ENCODE assay signal across 15 mouse cellular contexts in the genomic region with DNA sequence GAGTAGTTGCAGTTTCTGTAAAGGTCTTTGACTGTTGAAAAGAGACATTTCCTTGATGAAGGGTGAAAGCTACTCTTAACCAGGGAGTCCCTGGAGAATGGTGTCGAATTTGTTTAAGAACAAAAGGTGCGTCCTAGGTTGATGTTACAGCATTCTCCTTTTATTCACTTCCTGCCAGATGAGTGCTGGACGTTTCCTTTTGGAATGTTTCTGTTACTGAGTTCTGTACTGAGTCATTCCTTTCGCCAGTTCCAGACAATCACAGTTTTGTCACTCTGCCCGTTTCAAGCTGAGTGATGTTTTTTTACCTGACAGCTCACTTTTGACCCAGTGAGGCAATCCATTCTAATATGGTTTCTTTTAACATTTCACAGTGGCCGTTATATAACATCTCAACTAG.
A peak's percentile ranks its signal among the peaks of the same experiment; 100 is the strongest.
DNase-seq lines count a peak whose midpoint lies in the region; ATAC-seq and TF ChIP-seq lines count a peak whose summit lies in the region.
"Had no signal": no experiment of that assay in that cellular context is flagged by ENCODE, and none has a peak within 500 bp of the region (broad histone marks: within the 10 kb centered on the region; RNA-seq: fewer than 3 reads in every experiment).

No protein-coding gene starts in this region.

- 40% methylated on average over 6 of the region's 6 CpGs for WGBS in kidney, embryonic 16.5 days

- DNase-seq in adrenal gland, postnatal 14 days = peak; percentile 51
- no peak for DNase-seq in adrenal gland, adult 18-20 months (ENCODE audit: low spot score in 2 of 2)
- DNase-seq in kidney, adult 9 months = peak; percentile 26
- DNase-seq in right cerebral cortex, postnatal 14 days = no peak
- DNase-seq: cerebellum, postnatal 14 days; left cerebral cortex, postnatal 4 days; right cerebral cortex, adult 18-20 months; thymus, postnatal 36 days had no signal

- H3K4me3 ChIP-seq in kidney, embryonic 16.5 days (ENCODE audit: low read length) = no peak overlapping the region
- H3K4me3 ChIP-seq in ES-Bruce4 (ENCODE audit: low read depth, low read length) = no peak overlapping the region
- no peak overlapping the region for H3K4me3 ChIP-seq in cortical plate, adult 2 months (ENCODE audit: insufficient read depth, low read length)
- H3K4me3 ChIP-seq: hindbrain, embryonic 10.5 days had no signal

- peaks cover 3% of the 10 kb centered on the region; the same call in 1 of the 2 replicates for H3K36me3 ChIP-seq in kidney, embryonic 16.5 days (ENCODE audit: insufficient read depth, low read length)
- H3K36me3 ChIP-seq in ES-Bruce4 (ENCODE audit: control insufficient read depth, insufficient read depth, low read length, poor library complexity, severe bottlenecking) = peaks cover 3% of the 10 kb centered on the region; the same call in 1 of the 2 replicates

- H3K4me1 ChIP-seq in kidney, embryonic 16.5 days (ENCODE audit: insufficient read depth, low read length) = no peaks in the 10 kb centered on the region
- peaks cover 3% of the 10 kb centered on the region for H3K4me1 ChIP-seq in ES-Bruce4 (ENCODE audit: control insufficient read depth, insufficient read depth, low read length)
- peaks cover 2% of the 10 kb centered on the region; the same call in 1 of the 2 replicates for H3K4me1 ChIP-seq in cortical plate, adult 2 months (ENCODE audit: control insufficient read depth, insufficient read depth, low read length)

- no peak overlapping the region for H3K27ac ChIP-seq in kidney, embryonic 16.5 days (ENCODE audit: low read length)
- peak overlapping the region; percentile 86 for H3K27ac ChIP-seq in ES-Bruce4 (ENCODE audit: insufficient read depth, low read length)
- peak overlapping the region; percentile 65 for H3K27ac ChIP-seq in cortical plate, adult 2 months (ENCODE audit: insufficient read depth, low read length)
- H3K27ac ChIP-seq: hindbrain, embryonic 10.5 days had no signal

- ATAC-seq in kidney, embryonic 16.5 days (ENCODE audit: low FRiP score, low TSS enrichment) = no peak
- ATAC-seq in megakaryocyte progenitor cell, adult 5-6 weeks (replicated peaks; ENCODE audit: poor library complexity) = no peak
- ATAC-seq: intestine, embryonic 16.5 days; midbrain, embryonic 16.5 days had no signal

- H3K9me3 ChIP-seq in kidney, embryonic 16.5 days (ENCODE audit: low read length) = no peaks in the 10 kb centered on the region
- H3K9me3 ChIP-seq in ES-Bruce4 (replicated peaks; ENCODE audit: control insufficient read depth, insufficient read depth, low read length, poor library complexity, severe bottlenecking) = no peaks in the 10 kb centered on the region
- H3K9me3 ChIP-seq: hindbrain, embryonic 10.5 days had no signal

- no peak overlapping the region for H3K9ac ChIP-seq in kidney, embryonic 16.5 days (replicated peaks; ENCODE audit: low read length)
- H3K9ac ChIP-seq in ES-Bruce4 (ENCODE audit: low read depth, poor library complexity, severe bottlenecking) = no peak overlapping the region

- TF ChIP-seq EP300 in ES-Bruce4 (IDR thresholded peaks at IDR 0.05; ENCODE audit: insufficient read depth, low read depth, low read length) = no peak

- H3K4me2 ChIP-seq in kidney, embryonic 16.5 days (replicated peaks; ENCODE audit: low read depth, low read length) = no peak overlapping the region

- no peak for TF ChIP-seq POLR2A in ES-Bruce4 (IDR thresholded peaks at IDR 0.05; ENCODE audit: insufficient read depth, low read length)
- TF ChIP-seq POLR2A in cortical plate, adult 2 months (IDR thresholded peaks at IDR 0.05; ENCODE audit: extremely low read depth, insufficient read depth, low read length) = no peak

- no peaks in the 10 kb centered on the region for H3K27me3 ChIP-seq in kidney, embryonic 16.5 days (ENCODE audit: insufficient read depth, low read length)
- H3K27me3 ChIP-seq in ES-Bruce4 (ENCODE audit: control insufficient read depth, insufficient read depth, low read length, poor library complexity, severe bottlenecking) = no peaks in the 10 kb centered on the region

- TF ChIP-seq CTCF in ES-Bruce4 (IDR thresholded peaks at IDR 0.05; ENCODE audit: low read depth, low read length) = no peak
- no peak for TF ChIP-seq CTCF in cortical plate, adult 2 months (IDR thresholded peaks at IDR 0.05; ENCODE audit: extremely low read depth, insufficient read depth, low read length)

Comparison
In these comparisons a context has a peak if more than half of its experiments do, and no peak if none do; other contexts are left out.
1. DNase-seq: peak in adrenal gland, postnatal 14 days (single experiment) and kidney, adult 9 months (single experiment); none in adrenal gland, adult 18-20 months (0 of 2) and right cerebral cortex, postnatal 14 days (single experiment).